In the genomic region with DNA sequence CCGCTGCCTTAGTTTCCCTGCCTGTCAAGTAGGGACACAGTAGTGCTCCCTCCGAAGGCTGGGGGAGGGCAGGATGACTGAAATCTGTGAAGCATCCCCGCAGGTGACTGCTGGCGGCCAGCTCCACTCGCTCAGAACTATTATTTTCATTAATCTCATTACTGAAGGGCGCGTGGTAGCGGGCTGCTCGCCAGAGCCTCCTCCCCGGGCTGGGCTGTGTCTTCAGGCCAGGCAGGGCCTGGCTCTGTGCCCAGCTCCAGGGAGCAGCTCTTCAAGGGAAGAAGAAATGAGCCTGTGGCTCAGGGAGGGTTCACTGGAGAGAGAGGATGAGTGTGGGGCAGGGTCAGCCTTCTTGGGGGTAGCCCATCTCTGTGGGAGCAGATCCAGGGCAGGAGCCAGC, we compare ENCODE assay signal across 9 mouse cellular contexts. TPM values are rescaled to one million over a fixed set of nuclear protein-coding genes. Genes with fewer than 3 reads are reported as not detected.
A peak's percentile ranks its signal among the peaks of the same experiment; 100 is the strongest.
DNase-seq lines count a peak whose midpoint lies in the region; ATAC-seq and TF ChIP-seq lines count a peak whose summit lies in the region.
"Had no signal": no experiment of that assay in that cellular context is flagged by ENCODE, and none has a peak within 500 bp of the region (broad histone marks: within the 10 kb centered on the region; RNA-seq: fewer than 3 reads in every experiment).

No protein-coding gene starts in this region.

- no peak for TF ChIP-seq CTCF in cerebellum, adult 2 months (IDR thresholded peaks at IDR 0.05; ENCODE audit: borderline replicate concordance, insufficient read depth, low read depth, low read length)

- H3K27ac ChIP-seq in limb, embryonic 13.5 days = no peak overlapping the region
- H3K27ac ChIP-seq in limb, embryonic 10.5 days = no peak overlapping the region
- H3K27ac ChIP-seq in cerebellum, adult 2 months (ENCODE audit: insufficient read depth, low read length) = no peak overlapping the region
- H3K27ac ChIP-seq in intestine, embryonic 15.5 days = 0 out of 2 replicates have a peak overlapping the region, but pooled peaks have one; percentile 22

- TF ChIP-seq POLR2A in cerebellum, adult 2 months (IDR thresholded peaks at IDR 0.05; ENCODE audit: borderline replicate concordance, insufficient read depth, low read length) = no peak

- ATAC-seq in limb, embryonic 13.5 days (ENCODE audit: low FRiP score, low read depth) = no peak
- peak; percentile 64 for ATAC-seq in intestine, embryonic 15.5 days

- H3K9ac ChIP-seq in limb, embryonic 13.5 days = no peak overlapping the region
- 0 out of 2 replicates have a peak overlapping the region, but pooled peaks have one; percentile 5 for H3K9ac ChIP-seq in intestine, embryonic 15.5 days

- peaks cover 45% of the 10 kb centered on the region for H3K4me1 ChIP-seq in limb, embryonic 13.5 days
- peaks cover 45% of the 10 kb centered on the region for H3K4me1 ChIP-seq in limb, embryonic 10.5 days
- peaks cover 5% of the 10 kb centered on the region; the same call in 1 of the 2 replicates for H3K4me1 ChIP-seq in cerebellum, adult 2 months (ENCODE audit: control insufficient read depth, insufficient read depth, low read length)
- peaks cover 10% of the 10 kb centered on the region for H3K4me1 ChIP-seq in intestine, embryonic 15.5 days (replicated peaks)

- no peaks in the 10 kb centered on the region for H3K9me3 ChIP-seq in limb, embryonic 13.5 days
- no peaks in the 10 kb centered on the region for H3K9me3 ChIP-seq in limb, embryonic 10.5 days (replicated peaks)
- no peaks in the 10 kb centered on the region for H3K9me3 ChIP-seq in intestine, embryonic 15.5 days

- H3K27me3 ChIP-seq in limb, embryonic 13.5 days = 0 out of 2 replicates have a peak, but pooled peaks cover 5% of the 10 kb centered on the region
- H3K27me3 ChIP-seq in limb, embryonic 10.5 days (ENCODE audit: low read depth, poor library complexity, severe bottlenecking) = peaks cover 41% of the 10 kb centered on the region
- no peaks in the 10 kb centered on the region for H3K27me3 ChIP-seq in cerebellum, adult 2 months (ENCODE audit: control insufficient read depth, insufficient read depth, low read length)
- 0 out of 2 replicates have a peak, but pooled peaks cover 4% of the 10 kb centered on the region for H3K27me3 ChIP-seq in intestine, embryonic 15.5 days (replicated peaks)

- whole genome bisulfite sequencing in limb, embryonic 13.5 days = 13% methylated on average over 10 of the region's 10 CpGs
- WGBS in limb, embryonic 10.5 days = 57% methylated on average over 10 of the region's 10 CpGs
- WGBS in cerebellum, adult 2 months = 2% methylated on average over 10 of the region's 10 CpGs
- WGBS in intestine, embryonic 15.5 days = 15% methylated on average over 10 of the region's 10 CpGs

- intact Hi-C loops in left cerebral cortex, postnatal 36 days (cut with DNase I) = no loop called here

- no peaks in the 10 kb centered on the region for H3K36me3 ChIP-seq in limb, embryonic 13.5 days
- H3K36me3 ChIP-seq in limb, embryonic 10.5 days = no peaks in the 10 kb centered on the region
- H3K36me3 ChIP-seq in intestine, embryonic 15.5 days = no peaks in the 10 kb centered on the region

- H3K4me2 ChIP-seq in limb, embryonic 13.5 days (replicated peaks) = peak overlapping the region; percentile 19
- H3K4me2 ChIP-seq in intestine, embryonic 15.5 days (replicated peaks) = peak overlapping the region; percentile 31; the same call in 1 of the 2 replicates

- no peak for DNase-seq in limb, embryonic 10.5 days (ENCODE audit: low spot score)
- peak; percentile 79 to 83 for DNase-seq in cerebellum, adult 2 months
- peak; percentile 80 for DNase-seq in gastrocnemius, postnatal 10 days
- DNase-seq in lung, postnatal 14 days = peak; percentile 82
- peak; percentile 58 for DNase-seq in testis, postnatal 14 days (ENCODE audit: low spot score)
- no peak for DNase-seq in left cerebral cortex, postnatal 36 days (ENCODE audit: low spot score in 2 of 2)

- H3K4me3 ChIP-seq in limb, embryonic 13.5 days = no peak overlapping the region
- no peak overlapping the region for H3K4me3 ChIP-seq in limb, embryonic 10.5 days
- H3K4me3 ChIP-seq in cerebellum, adult 2 months (replicated peaks; ENCODE audit: insufficient read depth, low read depth, low read length) = no peak overlapping the region
- no peak overlapping the region for H3K4me3 ChIP-seq in intestine, embryonic 15.5 days (replicated peaks)
- H3K4me3 ChIP-seq: erythroblast, embryonic 14.5 days had no signal

RNA-seq across cellular contexts. Expression of a gene that starts 38.3 kb away (rescaled TPM):
- polyA plus RNA-seq in limb, embryonic 13.5 days (2015; fragmentation: Nextera tagmentation; extraction: Ambion mirVana) = 32.2 and 35.9 TPM in 2 replicates
- polyA plus RNA-seq in limb, embryonic 10.5 days (2016; fragmentation: Nextera tagmentation; extraction: Ambion mirVana) = 10.5 and 15.4 TPM in 2 replicates
- 18.9 and 19.0 TPM in 2 replicates for polyA plus RNA-seq in cerebellum, adult 2 months (2012; rRNA removed)
- 10 to 100 TPM; 10.9 to 14.8 TPM for total RNA-seq in gastrocnemius, postnatal 10 days (2021)
- 37.9 and 42.4 TPM in 2 replicates for polyA plus RNA-seq in intestine, embryonic 15.5 days (2015; fragmentation: Nextera tagmentation; extraction: Ambion mirVana)
- 10 to 100 TPM; 33.3 to 38.6 TPM for total RNA-seq in left cerebral cortex, postnatal 36 days (2021)

Comparison
In these comparisons a context has a peak if more than half of its experiments do, and no peak if none do; other contexts are left out.
1. DNase-seq: peak in cerebellum, adult 2 months (2 of 2), gastrocnemius, postnatal 10 days (single experiment), lung, postnatal 14 days (single experiment) and testis, postnatal 14 days (single experiment); none in limb, embryonic 10.5 days (single experiment) and left cerebral cortex, postnatal 36 days (0 of 2).